Mouse (Mus musculus): ENCODE data around the gene Haao. TPM values are rescaled to one million over a fixed set of nuclear protein-coding genes. Genes with fewer than 3 reads are reported as not detected.

The Haao gene
- total RNA-seq, 2 experiments from 2014 or later: 0.36 to 0.76 TPM

- DNase-seq: no peak
Measured at GRCm38 (mm10) chr17:83782740-83783139, 65.0 kb downstream of the Haao start.

Other genes starting within 250 kb of the Haao start
- gene Kcng3, start 216.1 kb downstream of the Haao start, total RNA-seq (2021): 10 to 100 TPM; 11.7 to 18.2 TPM
- gene Mta3, start 141.8 kb downstream of the Haao start, total RNA-seq (2021): 10 to 100 TPM; 73.9 to 75.6 TPM

Measured in adrenal gland, postnatal 36 days (tissue).